Mouse (Mus musculus) small intestine, adult 2 months (tissue): ENCODE results near the gene Muc4.

Experiments used
- CTCF ChIP-seq: fragments of 200-500 bp; IDR thresholded peaks from 2 replicates; pipeline ENCODE4 v1.5.1; 2012; ENCODE audit warnings: low read depth, mild to moderate bottlenecking, control low read depth, inconsistent platforms, low read length, moderate library complexity, mixed read lengths; ENCODE audit not compliant: insufficient replicate concordance, insufficient read length; ENCODE audit errors: extremely low read depth
- POLR2A ChIP-seq: fragments of 200-500 bp; IDR thresholded peaks from 2 replicates; pipeline ENCODE4 v1.6.1; 2012; ENCODE audit warnings: low read depth, mild to moderate bottlenecking, control low read depth, inconsistent platforms, low read length, moderate library complexity

GRCm38 (mm10) chr16:32745852-32746251 is 10.2 kb downstream of the Muc4 start:
- no peak for TF ChIP-seq CTCF
- no peak for TF ChIP-seq POLR2A
